Mouse (Mus musculus) intestine, postnatal 0 days (tissue): ENCODE results near the gene Eif4a2. TPM values are rescaled to one million over a fixed set of nuclear protein-coding genes. Genes with fewer than 3 reads are reported as not detected.
A peak's percentile ranks its signal among the peaks of the same experiment; 100 is the strongest.
"Not testable (repeated sequence)": the region's sequence is repeated elsewhere in the genome, so short reads cannot be mapped to it uniquely, and the experiment has no call there.

Experiments used
- ATAC-seq: fragments of 200-750 bp; cut with Nextera tagmentation; 2 replicates; pipeline ENCODE4 v1.8.0; 2017; ENCODE audit warnings: mild to moderate bottlenecking, moderate TSS enrichment, moderate library complexity
- H3K27ac ChIP-seq: fragments of 300-500 bp; sonication (generic); 2 replicates; pipeline ENCODE4 v1.5.1; 2014; ENCODE audit warnings: mild to moderate bottlenecking, low read depth, low read length, moderate library complexity
- H3K27me3 ChIP-seq: fragments of 300-500 bp; sonication (generic); replicated peaks from 2 replicates; pipeline ENCODE4 v1.6.1; 2014; ENCODE audit warnings: low read length, mixed read lengths; ENCODE audit not compliant: control insufficient read depth, insufficient read depth
- H3K36me3 ChIP-seq: fragments of 300-500 bp; sonication (generic); 2 replicates; pipeline ENCODE4 v1.6.1; 2014; ENCODE audit warnings: mild to moderate bottlenecking, moderate library complexity; ENCODE audit not compliant: control insufficient read depth, insufficient read depth
- H3K4me1 ChIP-seq: fragments of 300-500 bp; sonication (generic); replicated peaks from 2 replicates; pipeline ENCODE4 v1.6.1; 2014; ENCODE audit warnings: antibody characterized with exemption, low read length, mixed read lengths; ENCODE audit not compliant: control insufficient read depth, insufficient read depth
- H3K4me2 ChIP-seq: fragments of 300-500 bp; sonication (generic); replicated peaks from 2 replicates; pipeline ENCODE4 v1.6.1; 2014; ENCODE audit warnings: low read depth, mild to moderate bottlenecking, moderate library complexity
- H3K4me3 ChIP-seq: fragments of 300-500 bp; sonication (generic); 2 replicates; pipeline ENCODE4 v1.5.1; 2014; ENCODE audit warnings: low read depth, low read length
- H3K9ac ChIP-seq: fragments of 300-500 bp; sonication (generic); 2 replicates; pipeline ENCODE4 v1.6.1; 2014; ENCODE audit warnings: mild to moderate bottlenecking, low read depth, low read length
- H3K9me3 ChIP-seq: fragments of 300-500 bp; sonication (generic); 2 replicates; pipeline ENCODE4 v1.6.1; 2016; ENCODE audit warnings: mixed run types; ENCODE audit not compliant: control insufficient read depth
- CTCF ChIP-seq: sonication (generic); IDR thresholded peaks from 2 replicates; pipeline ENCODE4 v1.5.1; 2016; ENCODE audit warnings: low read depth, mild to moderate bottlenecking, control low read depth, antibody characterized with exemption, moderate library complexity
- WGBS: fragments of 180-500 bp; shearing (Covaris S2); extraction: QIAGEN DNeasy Blood & Tissue Kit; methylation state at CpG from one replicate; pipeline ENCODE4 v1.1.7; 2014; 5-methylcytosine and 5-hydroxymethylcytosine counted together
- polyA plus RNA-seq: library from polyadenylated mRNA; unstranded; fragments of >200 nt; fragmentation: Nextera tagmentation; extraction: Ambion mirVana; gene quantifications from 2 replicates; pipeline ENCODE4 v1.2.1, GENCODE M21; 2015

Eif4a2 gene
- polyA plus RNA-seq, 1 experiment from 2014 or later: 101 TPM

GRCm38 (mm10) chr16:23087712-23088111, 19.5 kb upstream of the Eif4a2 start:
- not testable (repeated sequence) for H3K4me3 ChIP-seq, H3K9ac ChIP-seq, H3K27ac ChIP-seq, H3K36me3 ChIP-seq, H3K9me3 ChIP-seq, H3K4me1 ChIP-seq, H3K4me2 ChIP-seq, ATAC-seq, H3K27me3 ChIP-seq
- WGBS: 42% methylated on average over 4 of the region's 4 CpGs
- TF ChIP-seq CTCF: peak; percentile 67

- not testable (repeated sequence) for H3K4me3 ChIP-seq, H3K4me2 ChIP-seq, ATAC-seq, H3K4me1 ChIP-seq, H3K9me3 ChIP-seq, H3K9ac ChIP-seq, H3K27me3 ChIP-seq, H3K36me3 ChIP-seq, H3K27ac ChIP-seq
- peak; percentile 60 for TF ChIP-seq CTCF
- WGBS: 74% methylated on average over 1 of the region's 1 CpGs
Measured at GRCm38 (mm10) chr16:23088491-23088890, 18.8 kb upstream of the Eif4a2 start.

- not testable (repeated sequence) for H3K27me3 ChIP-seq, H3K36me3 ChIP-seq, H3K4me1 ChIP-seq, H3K4me2 ChIP-seq, H3K27ac ChIP-seq, ATAC-seq, H3K9me3 ChIP-seq, H3K4me3 ChIP-seq, H3K9ac ChIP-seq
Measured at GRCm38 (mm10) chr16:23091345-23091744, 15.9 kb upstream of the Eif4a2 start.

- 79% methylated on average over 13 of the region's 13 CpGs for WGBS
Measured at GRCm38 (mm10) chr16:23093321-23093953, 13.8 kb upstream of the Eif4a2 start.

GRCm38 (mm10) chr16:23094136-23094535, 13.1 kb upstream of the Eif4a2 start:
- Histone ChIP-seq H3K4me3 (no peak overlapping the region), H3K27ac (no peak overlapping the region), H3K4me1 (no peaks in the 10 kb centered on the region), H3K36me3 (no peaks in the 10 kb centered on the region), H3K4me2 (no peak overlapping the region), H3K27me3 (no peaks in the 10 kb centered on the region), H3K9ac (no peak overlapping the region), H3K9me3 (no peaks in the 10 kb centered on the region)
- 79% methylated on average over 6 of the region's 6 CpGs for WGBS
- no peak for TF ChIP-seq CTCF
- no peak for ATAC-seq

More at GRCm38 (mm10) chr16:23093321-23093953, 13.8 kb upstream of the Eif4a2 start:
- Histone ChIP-seq H3K36me3 (no peaks in the 10 kb centered on the region), H3K27me3 (no peaks in the 10 kb centered on the region), H3K4me1 (no peaks in the 10 kb centered on the region), H3K9me3 (no peaks in the 10 kb centered on the region), H3K4me2 (no peak overlapping the region), H3K27ac (no peak overlapping the region), H3K4me3 (no peak overlapping the region), H3K9ac (no peak overlapping the region)
- no peak for TF ChIP-seq CTCF
- no peak for ATAC-seq

GRCm38 (mm10) chr16:23095581-23095980, 11.7 kb upstream of the Eif4a2 start:
- not testable (repeated sequence) for H3K36me3 ChIP-seq, H3K9ac ChIP-seq, H3K4me2 ChIP-seq, H3K27ac ChIP-seq, H3K9me3 ChIP-seq, ATAC-seq, H3K4me1 ChIP-seq, H3K4me3 ChIP-seq, H3K27me3 ChIP-seq
- 89% methylated on average over 5 of the region's 5 CpGs for WGBS

GRCm38 (mm10) chr16:23096886-23097285, 10.4 kb upstream of the Eif4a2 start:
- not testable (repeated sequence) for H3K27ac ChIP-seq, H3K36me3 ChIP-seq, H3K27me3 ChIP-seq, H3K4me3 ChIP-seq, H3K4me2 ChIP-seq, H3K4me1 ChIP-seq, ATAC-seq, H3K9ac ChIP-seq, H3K9me3 ChIP-seq
- 83% methylated on average over 1 of the region's 1 CpGs for WGBS

- not testable (repeated sequence) for ATAC-seq, H3K4me2 ChIP-seq, H3K4me3 ChIP-seq, H3K9ac ChIP-seq, H3K27ac ChIP-seq, H3K27me3 ChIP-seq, H3K4me1 ChIP-seq, H3K9me3 ChIP-seq, H3K36me3 ChIP-seq
- 87% methylated on average over 8 of the region's 8 CpGs for WGBS
Measured at GRCm38 (mm10) chr16:23097290-23098104, 9.7 kb upstream of the Eif4a2 start.

- ATAC-seq, H3K4me2 ChIP-seq, H3K27me3 ChIP-seq, H3K9ac ChIP-seq, H3K4me3 ChIP-seq, H3K36me3 ChIP-seq, H3K9me3 ChIP-seq, H3K27ac ChIP-seq, H3K4me1 ChIP-seq: not testable (repeated sequence)
- WGBS: 95% methylated on average over 1 of the region's 1 CpGs
Measured at GRCm38 (mm10) chr16:23098105-23098452, 9.2 kb upstream of the Eif4a2 start.
